Mouse (Mus musculus): ENCODE data around the gene Macrod1. TPM values are rescaled to one million over a fixed set of nuclear protein-coding genes. Genes with fewer than 3 reads are reported as not detected.
"Not testable (repeated sequence)": the region's sequence is repeated elsewhere in the genome, so short reads cannot be mapped to it uniquely, and the experiment has no call there.

The Macrod1 gene
- 1 to 10 TPM; 5.5 to 6.3 TPM for total RNA-seq (2021)

GRCm38 (mm10) chr19:7056248-7057087, at the start of gene Macrod1:
Gene Macrod1, plus strand, starts transcription at chr19:7056810.
- intact Hi-C loops (cut with DNase I): no loop called here
- peak; percentile 70 for DNase-seq

- intact Hi-C loops (cut with DNase I): no loop called here
- no peak for DNase-seq
These were observed 49.6 kb upstream of the Macrod1 start for GRCm38 (mm10) chr19:7006892-7007593.

DNA sequence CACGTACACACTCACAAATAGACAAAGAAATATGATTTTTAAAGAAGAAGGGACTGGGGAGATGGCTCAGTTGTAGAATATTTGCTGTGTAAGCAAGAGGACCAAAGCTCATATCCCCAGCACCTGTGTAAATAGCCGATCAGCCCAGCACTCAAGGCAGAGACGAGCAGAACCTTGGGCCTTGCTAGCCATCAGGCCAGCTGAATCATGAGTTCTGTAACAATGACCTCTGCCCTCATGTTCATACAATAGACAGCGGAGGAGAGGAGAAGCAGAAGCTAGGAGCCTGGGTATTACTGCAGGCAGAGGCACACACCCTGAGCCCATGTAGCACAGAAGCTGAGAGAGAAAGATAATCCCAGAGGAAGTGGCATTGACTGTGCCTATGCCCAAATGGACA, 44.2 kb upstream of the Macrod1 start:
- DNase-seq: no peak
- intact Hi-C loops (cut with DNase I): no loop called here

DNA sequence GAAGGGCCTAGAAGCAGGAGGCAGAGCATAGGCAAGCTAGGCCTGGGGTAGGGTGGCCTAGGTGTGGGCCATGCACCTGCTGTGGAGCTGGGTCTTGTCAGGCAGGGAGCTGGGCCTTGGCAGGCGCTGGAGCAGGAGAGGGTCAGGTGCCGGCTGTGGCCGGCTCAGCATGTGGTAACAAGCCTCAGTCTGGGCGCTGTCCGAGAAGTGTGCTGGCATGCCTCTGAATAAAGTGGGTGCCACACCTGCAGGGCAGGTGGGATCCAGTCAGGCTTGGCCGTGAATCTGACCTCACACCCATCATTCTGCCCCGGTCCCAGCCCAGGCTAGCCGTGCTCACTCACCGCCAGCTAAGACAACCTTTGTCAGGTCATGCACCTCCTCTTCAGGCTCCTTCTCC, 42.6 kb upstream of the Macrod1 start:
- DNase-seq: no peak
- intact Hi-C loops (cut with DNase I): no loop called here

- intact Hi-C loops (cut with DNase I): no loop called here
- peak; percentile 60 for DNase-seq
These were observed 42.0 kb upstream of the Macrod1 start for GRCm38 (mm10) chr19:7014481-7015135.

DNA sequence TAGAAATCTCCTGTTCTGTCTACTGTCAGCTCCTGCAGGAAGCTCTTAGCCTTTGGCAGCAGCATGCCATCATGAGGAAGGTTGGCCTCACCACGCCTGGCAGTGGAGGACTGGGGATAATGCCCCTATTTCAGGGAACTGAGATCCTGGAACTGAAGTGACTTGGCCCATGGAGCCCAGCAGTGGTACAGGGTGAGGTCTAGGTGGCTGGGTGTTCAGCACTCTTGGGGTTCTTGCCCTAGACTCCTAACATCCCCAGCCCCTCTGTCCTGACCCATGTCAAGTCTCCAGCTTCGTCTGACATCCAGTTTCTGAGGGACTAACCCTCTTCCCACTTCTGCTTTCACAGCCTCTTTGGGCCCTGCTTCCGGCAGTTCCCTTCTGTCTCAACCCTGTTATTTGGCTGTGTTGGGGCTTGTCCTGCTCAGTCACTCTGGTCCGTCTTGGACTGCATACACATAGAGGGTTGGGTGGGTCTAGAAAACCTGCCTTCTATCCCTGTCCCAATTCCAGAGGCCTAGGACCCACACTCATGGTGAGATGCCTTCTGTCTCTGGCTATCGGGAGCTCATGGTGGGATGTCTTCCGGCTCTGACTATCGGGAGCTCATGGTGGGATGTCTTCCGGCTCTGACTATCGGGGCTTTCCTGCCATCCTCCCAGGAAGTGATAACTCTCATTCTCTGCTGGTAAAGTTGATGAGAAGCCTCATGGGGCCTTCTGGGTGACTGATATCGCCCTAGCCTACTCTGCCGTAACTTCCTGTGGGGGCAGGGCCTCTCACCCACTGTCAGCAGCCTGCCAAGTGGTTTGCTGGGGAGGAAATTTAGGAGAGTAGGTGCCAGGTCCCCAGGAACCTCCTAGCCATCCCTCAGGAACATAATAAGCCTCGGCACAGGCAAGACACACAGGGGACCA, 38.8 kb upstream of the Macrod1 start:
- intact Hi-C loops (cut with DNase I): no loop called here
- no peak for DNase-seq

DNA sequence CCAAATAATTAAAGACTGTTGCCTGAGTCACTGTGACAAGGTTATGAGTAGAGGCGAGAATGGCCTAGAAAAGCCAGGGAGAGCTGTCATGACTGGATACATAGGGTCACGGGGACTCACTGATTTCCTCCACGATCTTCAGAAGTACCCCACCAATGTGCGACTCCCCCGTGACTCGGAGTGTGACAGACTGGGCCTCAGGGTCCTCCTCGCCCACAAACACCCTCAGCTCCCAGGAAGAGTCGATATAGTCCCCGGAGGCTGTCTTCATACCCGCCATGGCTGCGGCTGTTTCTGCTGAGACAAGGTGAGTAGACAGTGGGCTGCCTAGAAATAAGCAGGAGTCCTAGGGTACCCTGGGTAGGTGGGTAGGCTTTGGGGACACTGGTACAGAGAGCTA, 38.1 kb upstream of the Macrod1 start:
- no peak for DNase-seq
- intact Hi-C loops (cut with DNase I): no loop called here

- intact Hi-C loops (cut with DNase I): no loop called here
- no peak for DNase-seq
These were observed 37.4 kb upstream of the Macrod1 start, which contains the start of gene Fermt3 for GRCm38 (mm10) chr19:7019191-7019590. Gene Fermt3, minus strand, starts transcription at chr19:7019469.

GRCm38 (mm10) chr19:7020224-7020641, 36.4 kb upstream of the Macrod1 start:
- DNase-seq: peak; percentile 45

GRCm38 (mm10) chr19:7029531-7029930, 27.1 kb upstream of the Macrod1 start:
- no peak for DNase-seq
- intact Hi-C loops (cut with DNase I): no loop called here

More at GRCm38 (mm10) chr19:7020224-7020641, 36.4 kb upstream of the Macrod1 start:
- intact Hi-C loops (cut with DNase I): no loop called here

DNA sequence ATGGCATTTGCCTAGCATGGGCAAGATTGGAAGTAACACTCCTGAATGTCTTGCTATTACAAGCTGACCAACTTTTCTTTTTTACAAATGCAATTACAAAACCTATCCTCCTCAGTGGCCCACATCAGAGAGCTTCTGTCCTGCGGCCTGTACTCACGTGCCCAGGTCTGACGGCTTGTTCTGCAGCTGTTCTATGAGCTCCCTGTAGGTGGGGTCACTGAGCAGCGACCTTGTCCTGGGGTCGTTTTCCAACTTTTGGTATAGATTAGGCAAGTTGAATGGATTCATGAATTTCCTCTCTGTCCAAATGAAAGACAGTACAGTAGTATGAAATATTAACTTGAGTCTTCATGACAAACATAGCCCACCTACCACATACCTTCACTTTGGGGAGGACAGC, 22.6 kb upstream of the Macrod1 start:
- DNase-seq: no peak
- intact Hi-C loops (cut with DNase I): no loop called here

DNA sequence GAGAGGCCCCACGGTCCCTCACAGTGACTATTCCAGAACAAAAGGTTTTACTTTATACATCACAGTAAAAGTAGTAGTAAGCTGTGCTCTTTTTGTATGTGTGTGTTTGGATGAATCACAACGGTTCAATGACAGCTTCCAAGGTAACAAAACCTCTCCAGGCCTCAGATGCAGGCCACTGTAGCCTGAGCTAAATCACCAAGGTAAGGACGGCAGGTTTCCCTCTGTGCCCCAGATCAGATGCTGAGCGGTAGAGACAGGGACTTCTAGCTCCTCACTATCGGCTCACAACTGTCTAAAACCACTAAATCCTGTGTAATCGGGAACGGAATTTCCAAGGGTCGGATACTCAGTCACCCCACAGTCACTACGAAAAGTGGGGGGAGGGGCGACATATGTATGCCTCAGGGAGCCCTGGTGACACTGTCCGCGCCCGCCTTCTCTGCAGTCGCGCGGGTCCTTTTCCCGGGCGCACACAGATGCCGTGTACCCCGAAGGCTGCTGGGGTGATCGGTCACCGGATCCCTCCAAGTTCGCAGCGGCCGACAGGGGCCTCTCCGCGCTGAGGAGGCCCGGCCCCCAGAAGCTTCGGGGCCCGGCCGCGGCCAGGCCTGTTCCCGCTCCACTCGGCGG, 17.4 kb upstream of the Macrod1 start:
- intact Hi-C loops (cut with DNase I): no loop called here

DNA sequence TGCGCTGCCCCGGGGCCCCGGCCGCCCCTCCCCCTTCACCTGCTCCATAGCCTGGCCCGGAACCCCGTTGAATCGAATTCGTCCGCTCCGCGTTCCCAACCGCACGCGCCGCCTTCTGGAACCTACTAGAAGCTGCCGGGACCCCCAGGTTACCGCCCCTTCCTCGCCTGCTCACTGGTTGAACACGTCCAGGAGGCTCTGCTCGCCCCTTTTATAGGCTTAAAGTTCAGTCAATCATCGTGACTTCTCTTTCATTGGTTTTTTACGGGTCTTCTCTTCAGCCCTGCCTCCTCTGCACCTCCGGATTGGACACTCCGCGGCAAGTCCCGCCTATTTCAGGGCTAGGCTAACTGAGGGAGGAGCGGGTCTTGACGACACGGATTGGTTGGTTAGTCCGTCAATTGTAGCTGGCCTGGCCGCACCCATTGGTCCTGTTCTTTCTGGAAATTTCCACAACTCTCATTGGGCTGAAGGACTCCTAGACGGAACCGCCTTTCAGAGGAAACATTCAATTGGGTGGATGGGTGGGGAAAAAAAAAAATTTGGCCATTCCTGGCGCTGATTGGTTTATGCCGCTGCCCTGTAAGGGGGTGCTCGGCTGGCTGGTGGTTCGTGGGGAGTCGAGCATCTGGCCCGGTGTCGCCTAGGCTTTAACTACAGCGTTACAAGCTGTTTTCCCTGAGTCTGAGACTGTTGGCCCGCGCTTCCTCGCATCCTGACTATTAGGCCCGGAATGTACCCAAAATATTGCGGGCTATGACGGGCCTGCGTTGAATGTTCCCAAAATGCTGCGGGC, 16.6 kb upstream of the Macrod1 start, which contains the start of gene Stip1:
Stip1 (minus strand) TSS at position 127 of the 796 bp plus-strand sequence.
- peak; percentile 99 for DNase-seq
- intact Hi-C loops (cut with DNase I): no loop called here

More for the DNA sequence above, 17.4 kb upstream of the Macrod1 start:
- peak; percentile 72 for DNase-seq

DNA sequence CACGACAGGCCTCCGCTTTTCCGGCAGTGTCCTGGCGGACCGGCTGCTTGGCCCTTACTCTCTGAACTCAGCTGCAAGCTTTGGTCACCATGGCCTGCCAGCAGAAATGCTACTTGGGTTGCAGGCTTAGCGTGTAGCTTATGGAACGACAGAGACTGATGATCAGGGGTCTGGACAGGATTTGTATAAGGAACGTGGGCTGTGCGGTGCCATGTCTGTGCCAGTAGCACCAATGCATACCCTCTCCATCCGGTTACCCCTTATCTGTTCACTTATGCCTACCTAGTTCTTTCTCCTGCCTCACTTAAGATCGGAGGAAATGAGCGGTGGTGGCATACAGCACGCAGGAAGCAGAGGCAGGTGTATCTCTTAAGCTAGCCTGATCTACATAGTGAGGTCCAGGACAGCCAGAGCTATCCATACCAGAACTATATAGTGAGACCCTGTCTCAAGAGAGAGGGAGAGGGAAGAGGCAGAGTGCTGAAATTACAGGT, 15.9 kb upstream of the Macrod1 start:
- intact Hi-C loops (cut with DNase I): no loop called here
- DNase-seq: no peak

DNA sequence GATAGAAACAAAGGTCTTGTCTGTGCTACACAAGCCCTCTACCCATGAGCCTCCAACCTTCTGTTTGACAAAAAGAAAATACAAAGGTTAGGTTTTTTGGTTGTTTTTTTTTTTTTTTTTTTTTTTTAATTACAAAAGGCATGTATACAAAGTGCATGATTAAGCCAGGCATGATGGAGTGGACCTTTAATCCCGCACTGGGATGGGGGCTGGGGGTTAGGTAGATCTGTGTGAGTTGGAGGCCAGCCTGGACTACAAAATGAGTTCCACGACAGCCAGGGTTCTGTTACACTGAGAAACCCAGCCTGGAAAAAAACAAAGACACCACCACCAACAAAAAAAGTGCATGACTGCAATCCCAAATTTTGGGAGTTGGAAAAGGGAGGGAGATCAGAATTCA, 15.4 kb upstream of the Macrod1 start:
- intact Hi-C loops (cut with DNase I): no loop called here
- DNase-seq: no peak

DNA sequence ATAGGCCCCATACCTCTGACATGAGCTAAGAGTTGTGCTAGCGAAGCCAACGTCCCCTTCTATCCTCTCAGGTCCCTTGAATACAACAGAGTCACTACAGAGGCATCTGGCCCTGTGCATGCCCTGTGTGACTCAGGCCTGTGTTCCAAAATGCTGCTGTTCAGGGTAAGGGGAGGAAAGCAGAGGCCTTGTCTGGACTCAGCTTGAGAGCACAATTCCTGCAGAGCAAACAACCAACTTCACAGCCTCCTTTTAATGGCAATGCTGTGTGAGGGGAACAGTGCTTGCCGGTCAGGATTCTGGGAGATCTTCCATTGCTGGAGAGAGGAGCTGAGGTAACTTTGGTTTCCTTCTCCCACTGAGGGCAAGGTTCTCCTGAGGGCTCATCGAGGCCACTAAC, 12.3 kb upstream of the Macrod1 start:
- intact Hi-C loops (cut with DNase I): no loop called here
- no peak for DNase-seq

- intact Hi-C loops (cut with DNase I): no loop called here
- DNase-seq: no peak
These were observed 11.9 kb upstream of the Macrod1 start for GRCm38 (mm10) chr19:7044706-7045105.

DNA sequence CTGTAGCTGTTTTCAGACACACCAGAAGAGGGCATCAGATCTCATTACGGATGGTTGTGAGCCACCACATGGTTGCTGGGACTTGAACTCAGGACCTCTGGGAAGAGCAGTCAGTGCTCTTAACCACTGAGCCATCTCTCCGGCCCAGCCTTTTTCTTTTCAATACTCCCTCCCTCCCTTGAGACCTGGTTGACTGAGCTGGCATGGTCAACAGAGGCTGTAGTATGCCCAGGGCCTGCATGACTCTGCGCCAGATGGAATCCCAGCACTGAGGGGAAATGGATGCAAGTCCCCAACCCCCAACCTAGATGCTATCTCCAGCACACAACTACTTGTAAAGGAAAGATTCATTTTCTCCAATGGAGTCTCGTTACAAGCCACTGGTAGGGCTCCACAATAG, 3.2 kb upstream of the Macrod1 start:
- intact Hi-C loops (cut with DNase I); DNase-seq: not testable (repeated sequence)

DNA sequence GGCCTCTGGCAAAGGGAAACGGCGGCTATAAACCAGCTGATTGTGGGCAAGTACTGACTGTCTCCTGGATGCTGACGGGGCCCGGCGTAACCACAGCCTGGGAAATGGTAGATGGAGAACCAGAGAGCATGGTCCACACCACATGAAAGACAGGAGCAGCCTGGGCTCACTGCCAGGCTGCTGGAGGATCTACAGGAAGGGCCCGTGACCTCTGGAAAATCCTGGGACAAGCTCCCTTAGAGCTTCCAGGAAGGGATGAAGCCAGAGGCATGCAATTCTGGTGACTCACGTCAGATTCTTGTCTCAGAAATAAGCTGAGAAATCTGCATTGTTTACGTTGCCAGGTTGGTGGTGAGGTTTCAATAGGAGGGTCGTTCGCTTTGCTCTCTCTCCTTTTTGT, 1.8 kb upstream of the Macrod1 start:
- DNase-seq: no peak
- intact Hi-C loops (cut with DNase I): no loop called here

Measured in left cerebral cortex, postnatal 4 days (tissue).